Mouse (Mus musculus) mature B cell (primary cell): ENCODE measurements around the gene Med24.
"Not testable (repeated sequence)": the region's sequence is repeated elsewhere in the genome, so short reads cannot be mapped to it uniquely, and the experiment has no call there.

Experiments used
- in situ Hi-C: fragments of 300-500 bp; cut with MboI; formaldehyde crosslinking; loops from 2 replicates; pipeline ENCODE4 v1.14.3; 2019

The Med24 gene

DNA sequence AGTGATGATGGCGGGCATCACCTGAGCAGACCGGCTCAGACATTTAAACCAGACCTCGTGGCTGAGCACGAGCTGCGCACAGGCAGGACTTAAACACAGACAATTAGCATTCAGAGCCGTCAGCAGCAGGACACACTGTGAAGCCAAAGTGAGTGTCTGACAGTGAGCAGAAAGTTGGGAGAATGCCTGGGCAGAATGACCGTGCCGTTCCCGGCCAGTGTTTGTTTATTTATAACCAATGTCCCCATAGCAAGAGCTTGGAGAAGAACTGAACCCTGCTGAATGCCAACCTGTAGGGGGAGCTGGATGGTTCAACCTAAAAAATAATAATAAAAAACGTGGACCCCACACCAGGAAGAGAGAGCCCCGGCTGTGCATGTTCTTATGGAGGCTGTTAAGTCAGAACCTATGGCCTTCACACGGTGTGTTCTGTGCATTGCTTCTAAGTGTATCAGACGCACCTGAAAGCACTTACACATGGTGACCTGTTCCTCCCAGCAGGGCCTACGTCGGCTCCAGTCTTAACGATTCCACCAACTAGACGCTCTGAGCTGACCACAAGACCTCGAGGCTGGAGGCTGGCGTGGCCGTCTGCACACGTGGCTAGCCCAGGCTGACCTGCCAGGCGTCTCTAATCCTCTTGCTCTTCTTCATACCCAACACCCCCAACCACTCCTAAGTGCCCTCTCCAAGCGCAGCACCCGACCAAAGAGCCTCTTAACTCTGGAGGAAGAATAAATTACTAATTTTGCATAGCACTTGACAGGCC is 7.6 kb downstream of the Med24 start:
- in situ Hi-C loops = no loop called here

DNA sequence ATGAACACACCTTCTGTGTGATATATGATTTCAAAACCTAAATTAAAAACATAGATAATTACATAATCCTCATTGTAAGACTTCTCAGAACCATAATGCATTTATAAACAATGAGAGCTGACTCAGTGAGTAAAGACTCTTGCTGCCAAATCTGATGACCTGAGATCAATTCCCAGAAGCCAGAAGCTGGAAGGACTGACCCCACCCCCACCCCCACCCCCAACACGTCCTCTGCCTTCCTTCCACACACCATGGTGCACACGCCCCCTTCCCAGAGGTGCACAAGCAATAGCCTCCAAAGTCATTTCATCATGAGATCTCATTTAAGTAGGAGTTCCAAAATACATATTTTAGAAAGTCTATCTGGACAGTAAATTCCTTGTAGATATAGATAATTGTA is 8.5 kb downstream of the Med24 start:
- in situ Hi-C loops = no loop called here

DNA sequence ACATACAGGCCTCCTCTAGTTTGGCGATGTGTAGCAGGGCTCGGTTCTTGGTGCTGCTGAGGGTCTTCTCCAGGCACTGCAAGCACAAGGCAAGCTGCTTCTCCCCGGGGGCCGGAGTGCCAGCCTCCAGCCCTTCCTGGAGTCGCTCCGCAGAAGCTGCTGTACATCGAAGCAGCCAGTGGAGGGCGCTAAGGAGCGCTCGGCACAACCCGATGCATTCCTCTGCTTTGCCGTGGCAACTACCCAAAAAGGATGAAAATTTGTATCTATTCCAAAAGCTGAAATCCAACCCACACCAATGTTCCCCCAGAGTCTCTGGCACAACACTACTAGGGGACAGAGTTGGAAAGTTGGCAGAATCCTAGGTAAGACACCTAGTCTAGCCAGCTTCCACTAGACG is 11.3 kb downstream of the Med24 start:
- in situ Hi-C loops = no loop called here

DNA sequence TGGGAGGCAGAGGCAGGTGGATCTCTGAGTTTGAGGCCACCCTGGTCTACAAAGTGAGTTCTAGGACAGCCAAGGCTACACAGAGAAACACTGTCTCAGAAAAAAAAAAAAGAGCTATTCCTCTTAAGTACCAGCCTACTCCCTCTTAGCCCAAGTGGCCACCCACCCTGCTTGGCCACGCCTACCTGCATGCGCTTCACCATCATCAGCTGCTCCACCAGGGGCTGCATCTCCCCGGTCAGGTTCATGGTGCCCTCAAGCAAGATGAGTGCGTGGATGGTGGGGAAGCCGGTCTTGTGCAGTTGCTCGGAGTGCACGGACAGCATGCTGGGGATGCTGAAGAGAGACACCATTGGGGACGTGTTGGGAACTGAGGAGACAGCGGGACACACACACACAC is 13.3 kb downstream of the Med24 start:
- in situ Hi-C loops = no loop called here

DNA sequence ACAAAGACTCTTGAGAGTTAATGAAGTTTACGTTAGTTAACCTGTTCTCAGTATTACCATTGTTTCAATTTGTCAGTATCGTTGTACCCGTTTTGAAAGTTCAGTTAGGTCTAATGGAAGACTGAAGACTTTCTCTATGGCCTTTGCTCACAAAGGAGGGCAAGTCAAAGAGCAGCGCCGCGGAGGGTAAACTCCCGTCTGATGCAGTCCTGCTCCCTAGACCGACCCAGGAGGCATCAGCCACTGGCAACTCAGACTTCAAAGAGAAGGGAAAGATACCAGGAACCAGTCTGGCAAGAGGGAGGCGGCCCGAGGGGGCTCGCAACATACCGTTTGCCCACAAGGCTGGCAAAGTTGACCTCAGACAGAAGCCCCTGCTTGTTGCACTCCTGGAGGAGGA is 15.5 kb downstream of the Med24 start:
- in situ Hi-C loops = no loop called here

DNA sequence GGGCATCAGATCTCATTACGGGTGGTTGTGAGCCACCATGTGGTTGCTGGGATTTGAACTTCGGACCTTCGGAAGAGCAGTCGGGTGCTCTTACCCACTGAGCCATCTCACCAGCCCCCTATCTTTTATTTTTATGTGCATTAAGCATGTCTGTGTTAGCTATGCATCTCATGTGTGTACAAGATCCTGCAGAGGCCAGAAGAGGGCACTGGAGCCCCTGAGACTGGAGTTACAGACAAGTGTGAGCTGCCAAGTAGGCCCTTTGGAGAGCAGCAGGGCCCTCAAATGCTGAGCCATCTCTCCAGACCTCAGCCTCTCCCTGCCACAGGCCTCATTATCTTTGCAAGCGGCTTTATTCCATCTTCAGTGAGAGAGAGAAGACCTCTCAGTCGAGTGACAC is 17.2 kb downstream of the Med24 start:
- in situ Hi-C loops = not testable (repeated sequence)

DNA sequence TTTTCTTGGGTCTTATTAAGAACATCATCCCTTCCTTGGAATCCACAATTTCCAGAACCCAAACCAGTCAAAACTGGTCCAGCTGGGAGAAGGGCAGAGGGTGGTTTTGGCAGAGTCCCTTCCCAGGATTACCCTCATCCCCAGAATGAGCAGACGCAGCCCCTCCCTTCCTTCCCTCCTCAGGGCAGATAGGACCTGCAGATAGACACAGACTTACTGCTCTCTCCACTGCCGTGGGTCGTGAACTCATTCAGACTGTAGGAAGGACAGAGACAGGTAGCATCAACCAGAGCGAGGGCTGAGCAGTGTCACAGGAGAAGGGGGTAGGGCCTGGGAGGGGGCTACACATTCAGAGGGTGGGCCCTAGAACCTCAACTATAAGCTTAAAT is 18.2 kb downstream of the Med24 start:
- in situ Hi-C loops = no loop called here

DNA sequence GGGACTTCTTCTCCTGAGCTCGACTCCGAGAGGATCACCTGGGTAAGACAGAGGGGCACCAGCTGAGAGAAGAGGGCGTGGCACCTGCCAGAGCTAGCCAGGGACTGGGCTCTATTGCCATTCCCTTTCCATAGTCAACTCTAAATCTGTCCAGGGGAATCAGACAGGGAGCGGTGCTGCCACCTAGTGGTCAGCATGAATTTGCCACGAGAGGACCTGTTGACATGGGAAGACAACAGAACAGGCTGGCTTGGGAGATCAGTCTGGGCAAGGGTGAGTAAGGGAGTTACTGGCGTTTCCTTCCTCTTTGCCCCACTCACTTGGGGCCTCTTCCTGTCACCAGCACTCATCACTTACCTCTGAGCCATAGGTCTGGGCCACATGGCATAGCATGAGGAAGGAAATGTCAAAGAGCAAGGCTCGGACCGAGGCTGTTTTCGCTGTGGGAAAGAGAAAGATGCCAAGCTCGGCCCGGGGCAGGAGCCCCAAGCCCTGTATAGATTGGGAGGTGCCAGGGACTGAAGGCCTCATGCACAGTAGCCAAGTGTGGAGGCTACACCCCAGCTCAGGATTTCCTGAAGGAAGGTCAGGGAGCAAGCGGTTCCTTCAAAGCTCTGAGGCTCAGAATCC is 18.7 kb downstream of the Med24 start:
- in situ Hi-C loops = no loop called here

DNA sequence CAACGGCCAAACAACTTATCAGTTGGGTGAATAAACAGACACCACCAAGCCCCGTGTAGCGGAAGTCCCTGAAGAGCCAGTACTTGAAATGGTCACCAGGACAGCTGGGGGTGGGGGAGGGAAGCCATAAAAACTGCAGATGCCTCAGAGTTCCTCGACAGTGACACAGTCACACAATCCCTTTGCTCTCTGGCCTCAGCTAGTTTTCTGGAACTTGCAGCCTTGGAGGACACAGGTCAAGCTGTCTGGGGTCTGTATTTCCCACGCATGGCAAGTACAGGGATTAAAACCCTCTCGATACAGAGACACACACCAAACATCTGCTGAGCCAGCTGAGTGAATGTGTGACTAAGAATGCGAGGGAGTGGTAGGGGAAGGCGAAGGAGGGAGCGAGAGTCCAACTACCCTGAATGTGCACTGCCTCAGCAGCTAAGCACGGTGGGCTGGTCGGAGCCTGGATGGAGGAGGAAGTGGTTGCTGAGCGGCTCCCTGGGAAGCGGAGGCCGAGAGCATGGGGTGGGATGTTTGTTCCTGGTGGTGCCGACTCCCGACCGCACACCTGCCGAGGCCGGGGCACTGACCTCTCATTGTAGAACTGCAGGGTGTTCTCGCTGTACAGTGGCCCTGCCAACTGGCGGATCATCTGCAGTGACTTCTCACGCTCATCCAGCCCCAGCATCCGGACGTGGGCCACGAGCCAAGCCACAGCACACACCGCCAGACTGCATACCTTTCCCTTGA is 20.1 kb downstream of the Med24 start:
- in situ Hi-C loops = no loop called here

DNA sequence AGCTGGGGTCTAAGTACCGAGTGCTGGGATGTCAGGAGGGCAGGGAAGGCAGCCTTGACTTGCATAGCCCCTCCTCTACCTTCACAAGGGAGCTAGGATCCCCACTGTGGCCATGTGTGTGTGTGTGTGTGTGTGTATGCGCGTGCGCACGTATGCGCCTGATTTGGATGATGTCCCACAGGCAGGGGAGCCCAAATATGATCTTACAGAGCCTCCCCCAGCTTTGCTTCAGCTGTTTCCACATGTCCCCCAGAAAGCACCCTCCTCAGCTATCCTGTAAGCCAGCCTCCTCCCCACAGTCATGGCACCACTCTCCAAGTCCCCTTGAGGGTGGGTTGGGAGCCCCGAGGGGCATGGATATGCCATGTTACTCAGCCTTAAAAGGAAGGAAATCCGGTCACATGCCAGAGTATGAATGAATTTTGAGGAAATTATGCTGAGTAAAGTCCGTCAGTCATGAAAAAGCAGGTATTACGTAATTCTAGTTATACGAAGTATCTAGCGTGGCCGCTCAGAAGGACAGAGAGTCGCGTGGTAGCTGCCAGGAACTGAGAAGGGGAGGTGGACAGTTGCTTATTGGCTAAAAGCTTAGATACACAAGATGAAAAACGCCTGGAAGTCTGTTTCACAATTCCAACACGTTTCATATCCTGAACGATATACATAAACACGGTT is 20.8 kb downstream of the Med24 start:
- in situ Hi-C loops = no loop called here

DNA sequence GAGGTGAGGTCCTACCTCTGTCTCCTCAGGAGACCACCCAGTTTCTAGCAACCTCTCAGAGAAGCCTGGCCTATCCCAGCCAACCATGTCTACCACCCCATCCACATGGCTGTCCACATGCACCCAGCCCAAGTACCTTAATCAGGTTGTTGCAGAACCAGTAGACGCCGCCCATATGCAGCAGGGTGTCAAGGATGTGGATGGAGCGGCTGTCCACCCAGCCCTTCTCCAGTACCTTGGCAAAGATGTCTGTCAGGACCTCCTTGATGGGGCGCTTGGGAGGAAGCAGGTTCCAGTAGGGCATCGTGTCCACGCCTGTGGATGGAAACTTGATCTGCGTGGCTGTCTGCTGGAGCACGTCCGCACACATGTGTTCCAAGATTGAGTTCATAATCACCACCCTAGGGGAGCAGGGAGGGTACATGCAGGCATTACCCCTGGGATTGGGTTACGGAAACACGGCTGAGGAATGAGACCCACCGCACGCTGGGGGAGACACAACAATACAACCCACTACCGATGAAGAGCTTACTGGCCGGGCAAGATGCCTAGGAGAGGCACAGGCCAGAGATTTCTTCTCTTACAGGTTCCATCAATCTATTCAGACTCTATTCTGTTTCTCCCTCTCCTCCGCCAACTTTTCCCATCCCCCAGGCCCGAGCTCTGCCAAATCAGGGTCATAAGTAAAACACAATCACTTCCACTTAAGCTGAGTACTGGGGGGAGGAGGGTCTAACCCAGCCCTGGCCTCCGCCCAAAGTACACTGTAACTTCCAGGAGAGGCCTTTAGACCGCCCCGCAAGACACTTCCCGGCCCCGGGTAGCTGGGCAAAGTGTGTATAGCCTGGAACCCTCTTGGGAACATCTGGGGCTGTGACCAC is 21.6 kb downstream of the Med24 start:
- in situ Hi-C loops = no loop called here

DNA sequence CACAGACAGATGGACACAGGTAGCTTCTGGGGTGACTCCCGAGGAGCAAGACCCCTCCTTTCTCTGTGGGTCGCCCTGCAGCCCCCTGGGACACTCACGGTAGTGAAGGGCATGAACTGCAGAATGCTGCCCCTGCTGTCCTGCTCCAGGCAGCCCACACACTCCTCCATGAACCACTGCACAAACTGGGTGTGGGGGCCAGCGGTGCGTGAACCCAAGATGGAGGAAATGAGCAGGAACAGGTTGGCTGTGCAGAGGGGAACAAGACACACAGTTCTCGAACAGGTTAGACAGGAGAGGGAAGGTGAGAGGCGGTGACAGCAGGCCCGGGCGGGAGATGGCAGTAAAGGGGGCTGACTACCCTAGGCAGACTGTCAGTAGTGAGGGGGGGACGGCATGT is 24.2 kb downstream of the Med24 start:
- in situ Hi-C loops = no loop called here

DNA sequence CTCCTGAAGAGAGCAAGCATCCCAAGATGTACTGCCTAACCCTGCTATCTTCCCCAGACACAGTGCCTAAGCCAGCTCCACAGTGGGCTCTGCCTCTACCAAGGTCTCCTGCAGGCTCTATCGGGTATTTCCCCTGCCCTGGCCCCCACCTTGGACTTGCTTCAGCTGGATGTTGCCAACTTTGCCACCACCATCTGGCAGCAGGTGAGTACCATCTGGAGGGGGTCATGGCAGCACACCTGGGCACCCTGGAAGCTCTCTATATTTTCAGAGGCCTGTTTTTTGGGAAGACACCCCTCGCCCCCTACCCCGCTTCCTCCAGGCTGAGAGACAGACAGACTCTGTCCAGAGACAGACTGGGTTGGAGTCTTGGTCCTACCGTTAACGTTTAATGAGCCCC is 26.9 kb downstream of the Med24 start:
- in situ Hi-C loops = no loop called here

DNA sequence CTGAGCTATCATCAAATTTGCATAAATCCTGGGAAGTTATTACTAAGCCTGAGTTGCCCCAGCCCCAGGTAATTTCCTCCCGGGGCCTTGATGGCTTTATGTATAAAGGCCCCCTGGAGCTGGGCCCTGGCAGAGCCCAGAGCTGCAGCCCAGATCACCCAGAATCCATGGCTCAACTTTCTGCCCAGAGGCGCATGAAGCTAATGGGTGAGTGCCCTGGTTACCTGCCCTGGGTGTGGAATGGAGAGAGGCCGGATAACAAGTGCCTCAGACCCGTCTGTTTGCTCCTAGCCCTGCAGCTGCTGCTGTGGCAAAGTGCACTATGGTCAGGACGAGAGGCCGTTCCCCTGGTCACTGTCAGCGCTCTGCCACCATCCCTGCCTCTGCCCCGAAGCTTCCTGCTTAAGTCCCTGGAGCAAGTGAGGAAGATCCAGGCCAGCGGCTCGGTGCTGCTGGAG is 28.0 kb downstream of the Med24 start, which contains the start of gene Csf3:
Csf3 (plus strand) TSS at position 51 of the 458 bp plus-strand sequence.
- in situ Hi-C loops = no loop called here

DNA sequence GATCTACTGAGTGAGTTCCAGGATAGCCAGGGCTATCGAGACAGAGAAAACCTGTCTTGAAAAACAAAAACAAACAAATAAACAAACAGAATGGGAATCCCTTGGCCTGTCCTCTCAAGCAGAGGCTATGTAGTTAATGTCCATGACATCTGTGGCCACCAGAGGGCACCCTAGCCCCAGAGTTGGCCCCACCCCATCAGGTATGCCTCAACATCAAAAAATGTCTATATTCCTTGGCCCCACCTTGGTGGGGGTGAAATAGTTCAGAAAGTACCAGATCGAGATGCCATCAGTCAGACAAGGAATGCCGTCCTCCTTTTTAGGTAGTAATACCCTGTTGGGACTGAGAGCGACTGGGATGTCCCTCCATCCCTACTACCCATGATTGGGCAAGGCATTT is 29.3 kb downstream of the Med24 start:
- in situ Hi-C loops = no loop called here

DNA sequence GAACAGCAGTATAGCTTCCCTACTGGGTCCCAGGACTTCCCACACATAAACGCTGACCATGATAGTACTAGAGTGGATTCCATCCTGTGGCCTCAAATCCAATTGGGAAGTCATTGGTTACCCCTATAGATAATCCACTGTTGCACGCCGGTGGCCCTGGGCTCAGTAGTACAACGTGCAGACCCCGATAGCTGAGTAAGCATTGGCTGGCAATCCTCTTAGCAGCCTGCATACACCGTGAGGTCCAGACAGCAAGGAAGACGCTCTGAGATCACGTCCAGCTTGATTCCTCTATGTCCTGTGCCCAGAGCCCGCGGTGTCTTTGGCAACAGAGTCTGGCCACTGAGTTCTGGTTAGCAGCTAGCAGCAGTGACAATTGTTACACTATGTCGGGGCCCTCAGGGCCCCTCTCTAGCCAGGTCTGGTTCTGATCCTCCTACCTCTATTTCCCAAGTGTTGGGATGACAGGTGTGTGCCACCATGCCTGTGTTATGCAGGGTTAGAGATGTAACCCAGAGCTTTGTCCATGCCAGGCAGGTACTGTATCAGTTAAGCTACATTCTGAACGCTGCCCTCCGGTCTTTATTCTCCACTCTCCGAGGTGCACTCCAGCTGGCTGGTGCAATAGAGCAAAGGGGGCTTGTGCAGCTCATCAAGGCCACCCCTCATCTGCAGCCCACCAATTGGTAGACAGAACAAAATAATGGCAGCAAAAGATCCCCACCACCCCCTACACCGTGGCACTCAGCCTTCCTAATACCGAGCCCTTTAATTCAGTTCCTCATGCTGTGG is 30.2 kb downstream of the Med24 start:
- in situ Hi-C loops = no loop called here

DNA sequence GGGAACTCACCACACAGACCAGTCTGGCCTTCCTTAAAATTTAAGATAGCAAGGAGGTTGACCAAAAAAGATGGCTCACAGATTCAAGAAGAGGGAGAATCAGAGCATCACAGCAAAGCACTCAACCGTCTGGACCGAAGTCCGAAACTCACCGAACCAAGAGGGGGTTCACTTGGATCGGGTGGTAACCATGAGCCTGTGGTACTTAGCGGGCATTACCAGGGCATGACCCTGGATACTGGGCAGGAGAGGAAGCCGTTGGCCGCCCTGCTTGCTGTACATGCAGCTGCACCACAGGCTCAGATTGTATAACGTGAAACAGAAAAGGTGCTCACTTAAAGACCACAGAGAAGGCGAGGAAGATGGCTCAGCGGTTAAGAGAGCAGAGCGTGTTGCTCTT is 32.0 kb downstream of the Med24 start:
- in situ Hi-C loops = no loop called here

DNA sequence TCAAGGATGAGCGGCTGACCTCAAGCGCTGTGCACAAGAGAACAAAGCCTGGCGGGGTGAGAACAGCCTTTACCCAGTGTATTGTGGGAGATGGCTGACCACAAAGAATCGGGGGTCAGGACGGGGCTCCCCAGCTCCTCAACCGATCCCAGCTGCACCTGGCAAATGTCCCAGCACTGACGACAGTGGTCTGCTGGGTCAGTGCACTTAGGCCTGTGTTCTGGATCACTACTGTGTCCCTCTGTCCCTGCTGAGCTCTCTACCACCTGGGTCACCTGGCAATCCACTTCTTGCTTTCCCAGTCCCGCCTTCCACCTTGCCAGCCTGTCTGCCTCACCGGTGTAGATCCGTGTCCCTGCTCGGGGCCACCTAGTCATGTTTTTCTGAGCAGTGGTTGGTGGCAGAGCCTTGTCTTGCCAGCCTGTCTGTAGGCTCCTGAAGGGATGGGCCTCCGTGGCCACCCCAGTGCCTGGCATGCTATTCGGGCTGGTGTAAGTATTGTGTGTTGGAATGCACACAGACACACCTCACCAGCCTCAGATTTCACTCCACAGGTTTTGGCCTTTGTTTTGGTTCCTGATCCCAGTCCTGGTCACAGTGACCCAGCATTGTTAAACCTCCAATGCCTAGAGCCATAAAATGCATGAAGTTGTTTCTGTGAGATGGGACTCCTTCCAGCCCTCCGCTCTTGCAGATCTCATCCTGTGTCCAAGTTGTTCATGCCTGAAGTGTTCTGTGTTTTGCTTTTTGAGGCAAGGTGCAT is 32.6 kb downstream of the Med24 start:
- in situ Hi-C loops = no loop called here

DNA sequence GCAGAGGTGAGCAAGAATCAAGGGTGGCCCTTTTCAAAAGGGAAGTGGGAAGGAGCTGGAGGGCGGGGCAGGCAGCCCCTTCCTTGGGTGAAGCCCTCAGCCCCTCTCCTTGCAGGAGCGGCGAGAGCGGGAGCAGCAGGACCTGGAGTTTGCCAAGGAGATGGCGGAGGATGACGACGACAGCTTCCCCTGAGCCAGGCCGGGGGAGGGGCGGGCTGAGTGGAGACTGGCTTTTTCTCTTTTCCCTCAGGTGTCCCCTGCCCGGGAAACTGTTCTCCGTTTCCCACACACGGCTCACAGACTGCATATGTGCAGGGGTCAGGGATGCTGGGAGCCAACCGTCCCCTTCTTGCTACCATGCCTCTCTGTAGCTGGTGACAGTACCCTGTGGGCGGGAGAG is 33.8 kb downstream of the Med24 start:
- in situ Hi-C loops = no loop called here

DNA sequence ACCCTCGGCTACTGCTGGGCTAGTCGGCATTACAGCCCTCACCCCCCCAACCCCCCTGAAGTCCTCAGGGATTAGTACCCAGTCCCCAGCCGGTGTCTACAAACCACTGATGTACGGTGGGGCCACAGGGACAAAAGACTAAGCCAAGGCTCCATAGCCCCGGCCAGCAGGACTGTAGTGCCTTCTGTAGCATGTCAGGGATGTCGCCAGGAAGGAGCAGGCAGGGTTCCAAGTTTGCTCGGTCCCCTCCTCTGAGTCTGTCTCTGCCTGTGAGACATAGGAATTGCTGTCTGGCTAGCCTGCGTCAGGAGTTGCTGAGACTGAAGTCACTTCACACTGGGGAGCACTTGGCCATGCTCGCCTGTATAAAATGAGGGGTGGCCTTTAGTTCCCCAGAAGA is 34.9 kb downstream of the Med24 start:
- in situ Hi-C loops = no loop called here
